Mouse (Mus musculus): Measurements from ENCODE around the gene Tbc1d10a. TPM values are rescaled to one million over a fixed set of nuclear protein-coding genes. Genes with fewer than 3 reads are reported as not detected.

Tbc1d10a gene
- 58.7 and 61.9 TPM in 2 replicates for polyA plus RNA-seq (2015; fragmentation: Nextera tagmentation; extraction: Ambion mirVana)

- Histone ChIP-seq H3K36me3 (peaks cover 15% of the 10 kb centered on the region), H3K4me3 (peak within 1 kb of the TSS; percentile 91), H3K9me3 (no peaks in the 10 kb centered on the region), H3K4me2 (peak within 1 kb of the TSS; percentile 80), H3K27ac (peak within 1 kb of the TSS; percentile 88), H3K27me3 (no peaks in the 10 kb centered on the region), H3K4me1 (peaks cover 41% of the 10 kb centered on the region), H3K9ac (peak within 1 kb of the TSS; percentile 94)
- under 1% methylated on average over 71 of the region's 71 CpGs for WGBS
- peak; percentile 97 for ATAC-seq (ENCODE audit: insufficient number of reproducible peaks, low FRiP score, low TSS enrichment, low read depth)
Observed at GRCm38 (mm10) chr11:4186486-4187317, at the start of gene Tbc1d10a. Tbc1d10a (plus strand) TSS chr11:4186789.

- Histone ChIP-seq H3K4me2 (no peak overlapping the region), H3K9ac (no peak overlapping the region), H3K4me1 (peaks cover 20% of the 10 kb centered on the region), H3K27me3 (no peaks in the 10 kb centered on the region), H3K9me3 (no peaks in the 10 kb centered on the region), H3K27ac (no peak overlapping the region), H3K36me3 (peaks cover 71% of the 10 kb centered on the region), H3K4me3 (no peak overlapping the region)
- ATAC-seq (ENCODE audit: insufficient number of reproducible peaks, low FRiP score, low TSS enrichment, low read depth): no peak
- WGBS: 69% methylated on average over 2 of the region's 2 CpGs
Observed at GRCm38 (mm10) chr11:4138964-4139363, 47.6 kb upstream of the Tbc1d10a start.

GRCm38 (mm10) chr11:4141505-4141904, 45.1 kb upstream of the Tbc1d10a start:
- H3K9ac ChIP-seq: no peak overlapping the region
- H3K4me3 ChIP-seq: no peak overlapping the region
- no peak overlapping the region for H3K4me2 ChIP-seq
- peaks cover 8% of the 10 kb centered on the region for H3K4me1 ChIP-seq
- H3K9me3 ChIP-seq: no peaks in the 10 kb centered on the region
- no peak for ATAC-seq (ENCODE audit: insufficient number of reproducible peaks, low FRiP score, low TSS enrichment, low read depth)
- H3K36me3 ChIP-seq: peaks cover 91% of the 10 kb centered on the region
- H3K27me3 ChIP-seq: no peaks in the 10 kb centered on the region
- H3K27ac ChIP-seq: no peak overlapping the region

GRCm38 (mm10) chr11:4142352-4142751, 44.2 kb upstream of the Tbc1d10a start:
- Histone ChIP-seq H3K4me3 (no peak overlapping the region), H3K36me3 (peaks cover 95% of the 10 kb centered on the region), H3K27me3 (no peaks in the 10 kb centered on the region), H3K27ac (no peak overlapping the region), H3K9me3 (no peaks in the 10 kb centered on the region), H3K4me1 (no peaks in the 10 kb centered on the region), H3K9ac (no peak overlapping the region), H3K4me2 (no peak overlapping the region)
- ATAC-seq (ENCODE audit: insufficient number of reproducible peaks, low FRiP score, low TSS enrichment, low read depth): no peak
- WGBS: 86% methylated on average over 4 of the region's 4 CpGs

- ATAC-seq (ENCODE audit: insufficient number of reproducible peaks, low FRiP score, low TSS enrichment, low read depth): no peak
- 88% methylated on average over 21 of the region's 21 CpGs for WGBS
- peaks cover 95% of the 10 kb centered on the region for H3K36me3 ChIP-seq
Observed at GRCm38 (mm10) chr11:4143281-4144062, 43.1 kb upstream of the Tbc1d10a start.

GRCm38 (mm10) chr11:4146381-4146780, 40.2 kb upstream of the Tbc1d10a start:
- Histone ChIP-seq H3K27me3 (no peaks in the 10 kb centered on the region), H3K27ac (no peak overlapping the region), H3K4me3 (no peak overlapping the region), H3K9ac (no peak overlapping the region), H3K9me3 (no peaks in the 10 kb centered on the region), H3K36me3 (peaks cover 85% of the 10 kb centered on the region), H3K4me2 (no peak overlapping the region), H3K4me1 (no peaks in the 10 kb centered on the region)
- 69% methylated on average over 6 of the region's 6 CpGs for WGBS
- ATAC-seq (ENCODE audit: insufficient number of reproducible peaks, low FRiP score, low TSS enrichment, low read depth): no peak

More at GRCm38 (mm10) chr11:4143281-4144062, 43.1 kb upstream of the Tbc1d10a start:
- no peaks in the 10 kb centered on the region for H3K4me1 ChIP-seq
- no peak overlapping the region for H3K4me2 ChIP-seq
- no peaks in the 10 kb centered on the region for H3K9me3 ChIP-seq
- no peaks in the 10 kb centered on the region for H3K27me3 ChIP-seq
- H3K27ac ChIP-seq: no peak overlapping the region
- 0 out of 2 replicates have a peak overlapping the region, but pooled peaks have one; percentile 11 for H3K9ac ChIP-seq
- H3K4me3 ChIP-seq: no peak overlapping the region

GRCm38 (mm10) chr11:4147098-4147497, 39.5 kb upstream of the Tbc1d10a start:
- Histone ChIP-seq H3K9ac (no peak overlapping the region), H3K36me3 (peaks cover 85% of the 10 kb centered on the region), H3K4me2 (no peak overlapping the region), H3K4me1 (no peaks in the 10 kb centered on the region), H3K27ac (no peak overlapping the region), H3K4me3 (no peak overlapping the region), H3K9me3 (no peaks in the 10 kb centered on the region), H3K27me3 (no peaks in the 10 kb centered on the region)
- no peak for ATAC-seq (ENCODE audit: insufficient number of reproducible peaks, low FRiP score, low TSS enrichment, low read depth)
- 85% methylated on average over 7 of the region's 10 CpGs for WGBS

- Histone ChIP-seq H3K4me1 (no peaks in the 10 kb centered on the region), H3K4me3 (no peak overlapping the region), H3K9me3 (no peaks in the 10 kb centered on the region), H3K27me3 (no peaks in the 10 kb centered on the region), H3K4me2 (no peak overlapping the region), H3K9ac (no peak overlapping the region), H3K27ac (no peak overlapping the region), H3K36me3 (peaks cover 77% of the 10 kb centered on the region)
- WGBS: 75% methylated on average over 5 of the region's 5 CpGs
- ATAC-seq (ENCODE audit: insufficient number of reproducible peaks, low FRiP score, low TSS enrichment, low read depth): no peak
Observed at GRCm38 (mm10) chr11:4148120-4148519, 38.5 kb upstream of the Tbc1d10a start.

- H3K9me3 ChIP-seq: no peaks in the 10 kb centered on the region
- 76% methylated on average over 9 of the region's 9 CpGs for WGBS
- H3K27ac ChIP-seq: no peak overlapping the region
- H3K9ac ChIP-seq: no peak overlapping the region
- no peak for ATAC-seq (ENCODE audit: insufficient number of reproducible peaks, low FRiP score, low TSS enrichment, low read depth)
- H3K4me3 ChIP-seq: no peak overlapping the region
- H3K4me1 ChIP-seq: no peaks in the 10 kb centered on the region
- H3K36me3 ChIP-seq: peaks cover 71% of the 10 kb centered on the region
- no peaks in the 10 kb centered on the region for H3K27me3 ChIP-seq
- no peak overlapping the region for H3K4me2 ChIP-seq
Observed at GRCm38 (mm10) chr11:4148536-4149156, 37.9 kb upstream of the Tbc1d10a start.

GRCm38 (mm10) chr11:4149886-4150285, 36.7 kb upstream of the Tbc1d10a start:
- Histone ChIP-seq H3K9ac (no peak overlapping the region), H3K36me3 (peaks cover 63% of the 10 kb centered on the region), H3K4me2 (no peak overlapping the region), H3K4me3 (no peak overlapping the region), H3K27ac (no peak overlapping the region), H3K9me3 (no peaks in the 10 kb centered on the region), H3K27me3 (no peaks in the 10 kb centered on the region), H3K4me1 (no peaks in the 10 kb centered on the region)
- ATAC-seq (ENCODE audit: insufficient number of reproducible peaks, low FRiP score, low TSS enrichment, low read depth): no peak
- WGBS: 92% methylated on average over 6 of the region's 6 CpGs

- Histone ChIP-seq H3K36me3 (peaks cover 33% of the 10 kb centered on the region), H3K4me1 (peaks cover 9% of the 10 kb centered on the region), H3K4me3 (no peak overlapping the region), H3K27ac (no peak overlapping the region), H3K27me3 (no peaks in the 10 kb centered on the region), H3K4me2 (no peak overlapping the region), H3K9ac (no peak overlapping the region), H3K9me3 (no peaks in the 10 kb centered on the region)
- no peak for ATAC-seq (ENCODE audit: insufficient number of reproducible peaks, low FRiP score, low TSS enrichment, low read depth)
- 91% methylated on average over 7 of the region's 7 CpGs for WGBS
Observed at GRCm38 (mm10) chr11:4153694-4154093, 32.9 kb upstream of the Tbc1d10a start.

GRCm38 (mm10) chr11:4155641-4156040, 30.9 kb upstream of the Tbc1d10a start:
- Histone ChIP-seq H3K9me3 (no peaks in the 10 kb centered on the region), H3K4me1 (peaks cover 23% of the 10 kb centered on the region), H3K4me3 (no peak overlapping the region), H3K4me2 (no peak overlapping the region), H3K27ac (no peak overlapping the region), H3K36me3 (peaks cover 24% of the 10 kb centered on the region; the same call in 1 of the 2 replicates), H3K27me3 (no peaks in the 10 kb centered on the region), H3K9ac (no peak overlapping the region)
- 49% methylated on average over 5 of the region's 5 CpGs for WGBS
- ATAC-seq (ENCODE audit: insufficient number of reproducible peaks, low FRiP score, low TSS enrichment, low read depth): no peak

Measured in limb, embryonic 15.5 days (tissue).